Mouse (Mus musculus): ENCODE results near the gene Tcerg1l. TPM values are rescaled to one million over a fixed set of nuclear protein-coding genes. Genes with fewer than 3 reads are reported as not detected.

Gene Tcerg1l
- polyA plus RNA-seq, 1 experiment from 2014 or later = not detected

DNA sequence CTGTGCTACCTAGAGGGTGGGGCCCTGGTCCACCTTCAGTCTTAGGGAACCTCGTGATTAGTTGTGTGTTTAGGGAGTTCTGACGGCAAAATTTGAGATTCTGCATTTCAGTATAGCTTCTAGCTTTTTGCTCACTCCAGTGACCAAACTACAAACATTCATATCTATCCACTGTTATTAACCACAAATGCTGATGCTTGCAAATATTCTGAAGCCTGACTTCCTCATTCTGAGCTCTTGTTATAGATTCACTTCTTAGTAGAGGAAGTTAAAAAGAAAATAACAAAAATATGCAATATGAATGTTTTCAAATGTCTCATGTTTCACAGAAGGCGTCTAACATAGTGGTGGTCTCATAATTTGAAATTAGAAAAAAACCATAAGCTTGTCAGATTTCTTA, 8.5 kb downstream of the Tcerg1l start:
- Histone ChIP-seq H3K79me2 (ENCODE audit: inconsistent target) (no peaks in the 10 kb centered on the region), H3K27ac (no peak overlapping the region), H3K4me3 (ENCODE audit: inconsistent target) (no peak overlapping the region), H3K36me3 (ENCODE audit: inconsistent target) (no peaks in the 10 kb centered on the region)
- 7% methylated on average over 3 of the region's 3 CpGs for WGBS (ENCODE audit: missing documents)

DNA sequence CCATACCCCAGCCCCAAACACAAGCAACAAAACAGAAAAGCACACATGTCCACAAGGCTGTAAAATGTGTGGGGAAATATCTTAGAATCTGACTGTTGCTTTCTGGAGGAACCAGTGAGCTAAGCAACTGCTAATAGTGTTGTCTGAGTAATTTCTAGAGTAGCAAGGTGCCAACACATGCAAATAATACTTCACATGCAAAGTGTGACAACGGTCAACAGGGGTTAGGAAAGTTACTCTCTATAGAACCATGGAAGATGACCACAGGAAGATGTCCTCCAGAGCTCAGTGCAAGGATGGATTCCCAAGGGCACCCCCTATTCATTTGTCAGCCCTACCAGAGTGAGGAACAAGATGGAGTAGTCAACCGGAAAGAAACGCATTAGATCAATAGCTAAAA, 18.3 kb downstream of the Tcerg1l start:
- Histone ChIP-seq H3K79me2 (ENCODE audit: inconsistent target) (no peaks in the 10 kb centered on the region), H3K27ac (no peak overlapping the region), H3K36me3 (ENCODE audit: inconsistent target) (no peaks in the 10 kb centered on the region), H3K4me3 (ENCODE audit: inconsistent target) (no peak overlapping the region)
- WGBS (ENCODE audit: missing documents) = 83% methylated on average over 3 of the region's 3 CpGs

DNA sequence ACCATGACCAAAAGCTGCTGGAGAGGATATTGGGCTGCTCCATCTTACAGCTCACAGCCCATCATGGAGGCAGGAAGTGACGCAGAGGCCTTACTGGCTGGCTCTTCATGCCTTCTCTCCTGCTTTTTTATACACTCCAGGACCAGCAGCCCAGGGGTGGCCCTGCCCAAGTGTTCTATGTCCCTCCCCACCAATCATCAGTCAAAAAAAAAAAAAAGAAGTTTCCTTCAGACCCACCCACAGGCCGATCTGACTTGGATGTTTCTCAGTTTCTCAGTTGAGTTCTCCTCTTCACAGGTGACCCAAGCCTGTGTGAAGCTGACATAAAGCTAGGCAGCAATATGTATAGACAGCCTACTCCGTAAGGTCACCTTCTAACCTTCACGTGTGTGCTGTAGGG, 19.0 kb downstream of the Tcerg1l start:
- WGBS (ENCODE audit: missing documents) = 94% methylated on average over 4 of the region's 4 CpGs
- Histone ChIP-seq H3K27ac (no peak overlapping the region), H3K36me3 (ENCODE audit: inconsistent target) (no peaks in the 10 kb centered on the region), H3K79me2 (ENCODE audit: inconsistent target) (no peaks in the 10 kb centered on the region), H3K4me3 (ENCODE audit: inconsistent target) (no peak overlapping the region)

DNA sequence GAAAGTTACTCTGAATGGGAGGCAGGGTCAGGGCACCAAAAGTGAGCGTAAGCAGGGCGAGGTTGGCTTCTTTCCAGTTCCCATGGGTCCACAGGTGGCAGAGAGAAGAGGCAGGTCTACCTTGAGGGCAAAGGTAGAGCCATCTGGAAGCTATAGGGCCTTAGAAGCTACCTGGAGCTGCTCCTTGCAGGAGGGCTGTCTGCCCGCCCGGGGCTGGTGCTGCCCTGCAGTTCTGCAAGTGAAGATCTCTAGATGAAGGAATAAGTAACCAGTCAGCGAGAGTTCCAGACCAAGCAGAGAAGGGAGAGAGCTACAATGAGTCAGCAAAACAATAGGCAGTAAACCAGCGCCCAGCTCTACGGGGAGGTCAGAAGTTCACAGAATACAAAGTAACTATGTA, 22.0 kb downstream of the Tcerg1l start:
- 12% methylated on average over 7 of the region's 7 CpGs for WGBS (ENCODE audit: missing documents)
- no peaks in the 10 kb centered on the region for H3K79me2 ChIP-seq (ENCODE audit: inconsistent target)
- no peak overlapping the region for H3K27ac ChIP-seq
- H3K4me3 ChIP-seq (ENCODE audit: inconsistent target) = no peak overlapping the region
- no peaks in the 10 kb centered on the region for H3K36me3 ChIP-seq (ENCODE audit: inconsistent target)

DNA sequence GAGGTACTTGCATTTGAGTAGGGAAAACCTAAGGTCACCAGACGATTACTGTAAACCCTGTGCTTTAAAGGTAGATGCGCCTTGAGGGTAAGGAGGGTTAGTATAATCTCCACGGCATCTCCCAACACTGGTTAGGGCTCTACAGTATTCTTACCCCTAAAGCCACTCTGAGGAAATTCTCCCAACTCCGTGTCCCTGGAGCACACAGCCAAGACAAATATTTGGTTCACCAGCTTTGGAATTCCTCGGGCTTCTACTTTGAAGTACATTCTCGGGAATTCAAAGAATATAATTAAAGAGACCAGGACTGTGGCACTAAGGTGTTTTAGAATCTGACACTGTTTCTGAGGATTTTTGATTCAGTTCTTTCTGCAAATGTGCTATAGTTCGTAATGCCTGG, 23.2 kb downstream of the Tcerg1l start:
- H3K4me3 ChIP-seq (ENCODE audit: inconsistent target) = no peak overlapping the region
- H3K36me3 ChIP-seq (ENCODE audit: inconsistent target) = no peaks in the 10 kb centered on the region
- no peaks in the 10 kb centered on the region for H3K79me2 ChIP-seq (ENCODE audit: inconsistent target)
- WGBS (ENCODE audit: missing documents) = 85% methylated on average over 7 of the region's 7 CpGs
- no peak overlapping the region for H3K27ac ChIP-seq

DNA sequence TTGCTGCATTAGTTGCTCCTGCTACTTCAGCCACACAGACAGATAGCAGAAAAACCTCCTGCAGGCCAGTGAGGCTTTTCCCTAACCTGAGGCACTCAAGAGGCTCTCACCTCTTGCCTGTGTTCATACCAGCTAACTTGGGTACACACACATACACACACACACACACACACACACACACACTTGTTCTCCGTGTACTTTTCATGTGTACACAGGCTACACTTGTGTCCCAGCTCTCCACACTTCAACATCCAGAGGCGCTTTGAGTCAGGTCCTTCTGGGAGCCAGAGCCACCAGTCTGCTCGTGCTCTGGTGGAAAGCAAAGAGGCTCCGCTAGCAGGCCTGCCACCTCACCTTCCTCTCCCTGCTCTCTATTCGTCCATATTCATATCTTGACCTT, 24.0 kb downstream of the Tcerg1l start:
- no peaks in the 10 kb centered on the region for H3K36me3 ChIP-seq (ENCODE audit: inconsistent target)
- H3K27ac ChIP-seq = no peak overlapping the region
- WGBS (ENCODE audit: missing documents) = 81% methylated on average over 5 of the region's 5 CpGs
- H3K79me2 ChIP-seq (ENCODE audit: inconsistent target) = no peaks in the 10 kb centered on the region
- H3K4me3 ChIP-seq (ENCODE audit: inconsistent target) = no peak overlapping the region

DNA sequence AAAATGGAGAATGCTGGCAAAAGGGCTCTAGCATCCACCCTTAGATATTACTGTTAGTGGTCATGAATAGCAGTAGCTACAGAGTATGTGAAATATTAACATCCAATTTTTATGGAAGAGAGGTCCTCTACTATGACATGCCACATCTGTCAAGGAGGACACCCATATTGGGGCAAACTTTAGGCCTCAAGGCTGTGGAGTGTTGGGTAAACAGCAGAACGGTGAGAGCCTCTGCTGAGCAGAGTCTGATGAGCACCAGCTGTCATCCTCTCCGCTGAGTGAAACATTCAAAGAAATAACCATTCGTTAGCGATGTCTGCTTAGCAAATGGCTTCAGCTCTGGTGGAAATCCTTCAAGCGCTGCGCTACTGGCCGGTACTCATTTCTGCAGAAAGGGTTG, 30.0 kb downstream of the Tcerg1l start:
- 88% methylated on average over 7 of the region's 7 CpGs for WGBS (ENCODE audit: missing documents)
- H3K4me3 ChIP-seq (ENCODE audit: inconsistent target) = no peak overlapping the region
- no peak overlapping the region for H3K27ac ChIP-seq
- no peaks in the 10 kb centered on the region for H3K36me3 ChIP-seq (ENCODE audit: inconsistent target)
- H3K79me2 ChIP-seq (ENCODE audit: inconsistent target) = no peaks in the 10 kb centered on the region

DNA sequence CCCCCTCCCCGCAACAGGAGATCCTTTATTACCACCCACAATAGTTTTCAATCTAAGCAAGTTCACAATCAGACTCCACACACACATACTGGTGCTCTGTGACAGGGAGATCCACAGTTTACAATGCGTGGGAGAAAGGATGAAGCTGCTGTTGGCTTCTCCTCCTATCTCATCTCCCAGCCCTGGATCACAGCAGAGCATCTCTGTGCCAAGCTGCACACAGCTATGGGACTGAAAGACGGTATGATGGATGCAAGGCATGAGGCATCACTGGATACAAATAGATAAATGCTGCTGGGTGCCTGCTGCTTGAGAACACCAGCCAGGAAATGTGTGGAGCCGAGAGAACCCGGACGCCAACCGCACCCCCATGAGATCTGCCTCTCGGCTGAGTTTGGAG, 32.0 kb downstream of the Tcerg1l start:
- 51% methylated on average over 8 of the region's 8 CpGs for WGBS (ENCODE audit: missing documents)
- H3K27ac ChIP-seq = no peak overlapping the region
- H3K36me3 ChIP-seq (ENCODE audit: inconsistent target) = no peaks in the 10 kb centered on the region
- H3K79me2 ChIP-seq (ENCODE audit: inconsistent target) = no peaks in the 10 kb centered on the region
- no peak overlapping the region for H3K4me3 ChIP-seq (ENCODE audit: inconsistent target)

DNA sequence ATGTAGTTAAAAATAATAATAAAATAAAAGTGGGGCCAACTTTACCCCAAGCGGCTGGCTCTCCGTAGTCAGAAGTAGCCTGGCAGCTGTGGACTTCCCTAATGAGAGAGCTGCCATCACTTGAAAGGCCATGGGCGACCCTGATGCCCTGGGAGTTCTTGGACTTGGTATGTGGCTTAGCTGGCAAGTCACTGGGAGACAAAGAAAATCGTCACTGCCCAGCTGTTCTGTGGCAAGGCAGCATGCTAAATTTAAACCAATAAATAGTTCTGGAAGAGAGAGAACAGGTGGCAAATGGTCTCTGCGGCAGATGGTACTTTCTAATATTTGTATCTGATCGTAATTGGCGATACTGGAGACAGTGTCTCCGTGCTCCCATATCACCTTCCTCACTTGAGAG, 40.1 kb downstream of the Tcerg1l start:
- Histone ChIP-seq H3K27ac (no peak overlapping the region), H3K36me3 (ENCODE audit: inconsistent target) (no peaks in the 10 kb centered on the region), H3K4me3 (ENCODE audit: inconsistent target) (no peak overlapping the region), H3K79me2 (ENCODE audit: inconsistent target) (no peaks in the 10 kb centered on the region)
- 84% methylated on average over 8 of the region's 8 CpGs for WGBS (ENCODE audit: missing documents)

DNA sequence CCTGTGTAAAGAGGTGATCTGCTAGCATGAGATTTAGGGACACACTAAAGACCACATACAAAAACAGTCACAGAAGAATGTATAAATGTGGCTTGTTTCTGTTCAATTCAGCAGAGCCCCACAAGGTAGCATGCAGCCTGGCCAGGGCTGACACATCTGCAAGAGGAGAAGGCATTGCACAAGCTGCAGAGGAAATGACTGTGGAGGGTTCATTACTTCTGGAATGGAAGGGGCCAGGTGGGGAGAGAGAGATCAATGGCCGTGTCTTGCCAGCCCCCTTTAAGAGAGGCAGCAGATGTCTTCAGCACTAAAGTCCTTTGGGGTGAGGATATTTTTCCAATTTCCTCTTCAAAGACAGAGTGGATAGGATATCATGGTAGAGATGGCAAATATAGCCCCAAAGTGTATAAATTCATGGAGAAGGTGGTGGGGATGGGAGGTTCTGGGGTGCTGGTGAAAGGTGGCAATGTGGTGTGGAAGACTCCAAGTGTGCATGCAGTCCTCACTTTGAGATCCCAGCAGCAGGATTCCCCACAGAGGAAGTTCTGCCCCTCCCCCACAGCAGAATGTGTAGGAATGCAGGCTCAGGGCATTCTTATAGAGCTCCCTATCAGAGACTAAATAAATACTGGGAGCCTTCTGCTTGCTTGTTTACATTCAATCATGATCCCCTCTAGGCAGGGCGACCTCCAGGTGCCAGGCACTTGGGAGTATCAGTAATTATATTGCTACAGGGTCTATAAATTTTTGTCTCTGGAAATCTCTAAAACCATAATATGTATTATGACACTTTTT, 40.7 kb downstream of the Tcerg1l start:
- H3K36me3 ChIP-seq (ENCODE audit: inconsistent target) = no peaks in the 10 kb centered on the region
- H3K27ac ChIP-seq = no peak overlapping the region
- H3K4me3 ChIP-seq (ENCODE audit: inconsistent target) = no peak overlapping the region
- H3K79me2 ChIP-seq (ENCODE audit: inconsistent target) = no peaks in the 10 kb centered on the region
- 29% methylated on average over 2 of the region's 2 CpGs for WGBS (ENCODE audit: missing documents)

DNA sequence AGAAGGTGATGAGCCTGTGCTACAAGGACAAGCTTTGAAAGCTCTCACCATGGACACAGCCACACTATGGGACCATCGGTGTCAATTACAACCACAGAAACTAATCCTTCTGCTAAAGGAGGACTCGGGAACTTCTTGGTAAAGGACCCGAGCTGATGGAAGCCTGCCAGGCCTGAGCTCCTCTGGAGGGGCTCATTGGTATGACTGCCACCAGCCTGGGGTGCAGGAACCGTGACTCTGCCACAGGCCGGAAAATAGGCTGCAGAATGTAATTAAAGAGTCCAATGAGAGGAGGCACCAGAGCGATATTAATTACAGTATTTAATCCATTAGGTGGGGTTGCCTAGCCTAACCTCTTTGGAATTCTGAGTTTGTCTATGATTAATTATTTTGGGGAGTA, 52.1 kb downstream of the Tcerg1l start:
- Histone ChIP-seq H3K79me2 (ENCODE audit: inconsistent target) (no peaks in the 10 kb centered on the region), H3K36me3 (ENCODE audit: inconsistent target) (no peaks in the 10 kb centered on the region), H3K27ac (no peak overlapping the region), H3K4me3 (ENCODE audit: inconsistent target) (no peak overlapping the region)
- 89% methylated on average over 6 of the region's 6 CpGs for WGBS (ENCODE audit: missing documents)

DNA sequence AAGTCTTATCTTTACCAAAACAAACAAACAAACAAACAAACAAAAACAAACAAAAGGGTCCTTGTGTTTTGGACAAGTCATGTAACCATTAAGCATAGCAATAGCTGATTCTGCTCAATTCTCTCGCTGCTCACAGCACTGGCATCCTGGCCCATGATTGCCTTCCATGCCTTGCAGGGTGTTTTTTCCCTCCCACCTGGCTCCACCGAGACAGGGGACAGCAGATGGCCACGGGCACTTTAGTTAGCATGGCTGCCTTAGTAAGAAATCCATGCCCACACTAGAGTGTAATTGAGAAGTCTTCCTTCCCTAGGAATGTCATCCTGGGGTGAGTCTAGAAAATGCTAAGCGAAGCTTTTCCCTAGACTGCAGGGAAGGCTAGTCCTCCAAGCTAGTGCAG, 59.1 kb downstream of the Tcerg1l start:
- H3K4me3 ChIP-seq (ENCODE audit: inconsistent target) = no peak overlapping the region
- H3K79me2 ChIP-seq (ENCODE audit: inconsistent target) = no peaks in the 10 kb centered on the region
- WGBS (ENCODE audit: missing documents) = 73% methylated on average over 4 of the region's 4 CpGs
- H3K27ac ChIP-seq = no peak overlapping the region
- H3K36me3 ChIP-seq (ENCODE audit: inconsistent target) = no peaks in the 10 kb centered on the region

DNA sequence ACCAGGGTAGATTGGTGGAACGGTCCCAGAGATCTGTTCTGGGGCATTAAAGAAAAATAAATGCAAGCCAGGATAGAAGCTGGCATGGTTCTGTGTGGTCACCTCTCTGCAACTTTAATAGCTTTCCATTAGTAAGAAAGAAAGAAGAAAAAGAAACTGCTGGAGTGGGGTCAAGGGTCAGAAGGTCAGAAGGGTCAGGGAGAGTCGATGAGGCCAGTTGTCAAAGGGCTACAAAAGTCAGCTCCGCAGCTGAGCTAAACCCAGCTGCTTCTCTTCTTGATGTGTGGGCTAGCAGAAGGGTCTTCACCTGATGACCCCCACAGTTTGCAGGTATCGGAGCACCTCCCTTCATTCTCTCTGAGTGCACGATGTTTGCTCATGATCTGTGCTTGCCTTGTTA, 59.6 kb downstream of the Tcerg1l start:
- no peak overlapping the region for H3K27ac ChIP-seq
- WGBS (ENCODE audit: missing documents) = 79% methylated on average over 5 of the region's 5 CpGs
- H3K79me2 ChIP-seq (ENCODE audit: inconsistent target) = no peaks in the 10 kb centered on the region
- H3K4me3 ChIP-seq (ENCODE audit: inconsistent target) = no peak overlapping the region
- H3K36me3 ChIP-seq (ENCODE audit: inconsistent target) = no peaks in the 10 kb centered on the region

DNA sequence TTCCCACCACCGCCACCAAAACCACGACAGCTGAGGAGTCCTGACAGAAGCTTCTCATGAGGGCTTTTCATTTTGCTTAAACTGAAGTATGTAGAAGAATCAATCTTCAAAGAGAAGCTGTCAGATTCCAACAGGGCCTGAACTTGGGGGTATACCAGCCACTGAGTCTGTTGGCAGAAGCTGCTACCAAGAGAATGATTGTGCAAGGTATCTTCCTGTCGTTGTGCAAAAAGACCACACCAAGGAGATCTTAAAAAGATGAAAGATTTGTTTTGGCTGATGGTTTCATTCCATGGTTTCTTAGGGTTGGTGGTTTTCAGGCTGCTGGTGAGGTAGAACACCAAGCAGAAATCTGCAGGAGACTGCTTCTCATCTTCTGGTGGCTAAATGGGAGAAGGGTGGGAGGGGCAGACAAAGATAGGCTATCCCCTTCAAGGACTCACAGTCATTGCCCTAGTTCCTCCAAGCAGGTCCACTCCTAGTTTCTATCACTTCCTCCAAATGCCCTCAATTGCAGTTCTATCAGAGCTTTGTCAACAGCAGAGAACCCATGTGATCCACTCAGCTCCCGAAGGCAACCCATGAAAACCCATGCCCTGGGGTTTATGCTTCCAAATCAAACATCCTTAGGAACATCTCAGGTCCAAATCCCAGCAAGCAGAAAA, 64.9 kb downstream of the Tcerg1l start:
- WGBS (ENCODE audit: missing documents) = 57% methylated on average over 4 of the region's 4 CpGs
- Histone ChIP-seq H3K79me2 (ENCODE audit: inconsistent target) (no peaks in the 10 kb centered on the region), H3K4me3 (ENCODE audit: inconsistent target) (no peak overlapping the region), H3K36me3 (ENCODE audit: inconsistent target) (no peaks in the 10 kb centered on the region), H3K27ac (no peak overlapping the region)

DNA sequence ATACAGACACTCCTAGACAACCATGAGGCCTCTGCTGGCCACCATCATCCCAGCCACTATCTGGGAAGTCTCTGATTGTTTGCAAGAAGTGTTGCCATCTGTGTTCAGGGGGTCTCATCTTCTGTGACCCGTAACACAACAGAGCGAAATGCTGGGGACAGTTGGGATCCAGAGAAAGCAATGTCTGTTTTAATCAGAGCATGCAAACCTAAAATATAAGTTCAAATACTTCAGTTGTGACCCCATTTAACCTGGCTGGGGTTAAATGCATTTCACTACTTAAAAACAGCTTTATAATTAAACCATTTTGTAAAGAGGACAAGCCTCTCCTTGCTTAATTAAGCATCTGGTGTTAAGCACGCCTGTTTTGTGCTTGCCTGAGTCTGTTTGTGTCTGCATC, 66.3 kb downstream of the Tcerg1l start:
- no peak overlapping the region for H3K4me3 ChIP-seq (ENCODE audit: inconsistent target)
- H3K27ac ChIP-seq = no peak overlapping the region
- H3K79me2 ChIP-seq (ENCODE audit: inconsistent target) = no peaks in the 10 kb centered on the region
- WGBS (ENCODE audit: missing documents) = 91% methylated on average over 3 of the region's 3 CpGs
- H3K36me3 ChIP-seq (ENCODE audit: inconsistent target) = no peaks in the 10 kb centered on the region
